Mouse (Mus musculus) spleen, postnatal 36 days (tissue): ENCODE results near the gene Dtx1.
A peak's percentile ranks its signal among the peaks of the same experiment; 100 is the strongest.

Experiments used
- DNase-seq, 2 experiments: peaks; one replicate each; pipeline ENCODE4 v3.0.0; 2022; ENCODE audit warnings: low spot score in 2 of 2, mixed read lengths in 1 of 2

The Dtx1 gene

DNA sequence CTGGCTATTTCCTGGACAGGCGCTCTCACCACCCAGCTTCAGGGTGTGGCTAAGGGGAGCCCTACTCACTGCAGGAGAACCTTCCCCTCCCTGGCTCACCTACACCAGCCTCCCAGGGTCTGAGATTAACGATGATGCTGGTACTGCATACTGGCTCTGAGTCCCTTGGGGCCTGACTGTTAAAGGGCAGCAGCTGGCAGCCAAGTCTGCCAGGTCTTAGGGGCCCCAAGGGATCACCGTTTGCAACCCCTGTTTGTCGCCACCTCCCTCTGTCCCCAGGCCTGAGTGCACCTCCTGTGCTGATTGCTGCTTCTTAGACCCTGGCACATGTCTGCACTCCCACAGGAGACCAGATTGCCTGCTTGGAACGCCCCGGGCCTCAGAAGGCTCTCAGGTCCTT lies 7.3 kb downstream of the Dtx1 start:
- DNase-seq = peak; percentile 78 to 80

DNA sequence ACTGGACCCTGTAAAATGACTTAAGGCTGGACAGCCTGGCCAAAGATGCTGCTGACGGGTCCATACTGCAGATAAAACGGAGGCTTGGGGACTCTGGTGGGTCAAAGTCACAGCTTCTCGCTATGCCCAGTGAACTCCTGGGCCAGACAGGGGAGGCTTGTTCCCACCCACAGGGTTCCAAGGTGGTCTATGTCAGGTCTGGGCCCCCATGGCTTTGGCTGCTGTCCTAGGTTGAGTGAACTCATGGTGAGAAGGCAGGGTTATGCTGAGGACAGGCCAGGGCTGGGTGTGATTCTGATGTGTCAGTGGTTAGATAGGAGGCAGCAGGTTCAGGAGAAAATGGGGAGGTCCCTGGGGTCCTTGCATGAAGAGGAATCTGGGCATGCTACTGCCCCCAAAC lies 8.1 kb downstream of the Dtx1 start:
- DNase-seq = no peak

DNA sequence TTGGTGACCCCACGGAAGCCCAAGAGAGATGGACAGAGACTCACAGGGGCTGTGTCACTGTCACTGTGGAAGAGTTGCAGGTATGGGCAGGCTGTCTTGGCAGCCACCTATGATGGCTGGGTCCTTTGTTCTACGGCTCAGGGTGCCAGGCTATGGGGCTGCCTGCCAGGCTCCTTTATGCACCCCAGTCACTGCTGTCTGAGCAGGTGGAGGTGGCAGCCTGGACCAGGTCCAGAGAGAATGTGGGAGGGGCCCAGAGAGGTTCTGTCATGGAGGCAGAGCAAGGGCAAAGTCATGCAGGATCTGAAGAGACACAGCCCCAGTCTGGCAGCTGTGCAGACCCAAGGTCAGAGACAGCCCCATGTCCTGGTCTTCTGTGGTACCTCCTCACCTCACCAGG lies 8.8 kb downstream of the Dtx1 start:
- DNase-seq = no peak

GRCm38 (mm10) chr5:120702421-120702820 lies 9.3 kb downstream of the Dtx1 start:
- no peak for DNase-seq

- no peak for DNase-seq
Observed at GRCm38 (mm10) chr5:120700996-120701790, 10.5 kb downstream of the Dtx1 start.

- DNase-seq = no peak
Observed at GRCm38 (mm10) chr5:120698801-120699391, 12.8 kb downstream of the Dtx1 start.

GRCm38 (mm10) chr5:120698181-120698580 lies 13.5 kb downstream of the Dtx1 start:
- DNase-seq = no peak

- peak; percentile 72 to 73 for DNase-seq
Observed at GRCm38 (mm10) chr5:120696865-120697264, 14.9 kb downstream of the Dtx1 start.

DNA sequence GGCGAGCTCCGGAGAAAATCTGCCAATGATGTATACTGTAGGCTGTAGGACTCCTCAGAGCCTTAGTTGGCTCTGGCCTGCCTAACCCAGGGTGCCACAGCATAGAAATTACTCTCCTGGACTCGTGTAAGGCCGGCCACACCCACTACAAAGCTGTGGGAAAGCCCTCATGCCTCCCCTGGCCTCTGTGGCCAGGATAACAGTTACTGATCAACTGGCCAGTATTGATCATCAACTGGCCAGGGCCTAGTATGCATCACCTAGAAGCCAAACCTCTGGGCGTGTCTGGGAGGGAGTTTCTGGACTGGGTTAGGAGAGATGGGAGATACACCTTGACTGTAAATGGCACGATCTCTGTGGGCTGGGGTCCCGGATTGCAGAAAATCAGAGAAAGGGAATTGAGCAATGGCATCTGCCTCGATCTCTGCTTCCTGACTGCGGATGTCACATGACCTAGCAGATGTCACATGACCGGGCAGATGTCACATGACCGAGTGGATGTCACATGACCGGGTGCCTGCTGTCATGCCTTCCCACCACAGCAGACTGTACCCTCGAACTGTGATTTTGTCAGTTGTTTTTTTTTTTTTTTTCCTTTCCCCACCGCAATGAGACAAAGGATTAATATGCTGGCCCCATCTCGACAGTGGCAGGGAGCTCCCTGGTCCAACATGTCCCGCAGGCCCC lies 15.5 kb downstream of the Dtx1 start:
- DNase-seq = peak in 1 of 2 experiments; percentile 38

DNA sequence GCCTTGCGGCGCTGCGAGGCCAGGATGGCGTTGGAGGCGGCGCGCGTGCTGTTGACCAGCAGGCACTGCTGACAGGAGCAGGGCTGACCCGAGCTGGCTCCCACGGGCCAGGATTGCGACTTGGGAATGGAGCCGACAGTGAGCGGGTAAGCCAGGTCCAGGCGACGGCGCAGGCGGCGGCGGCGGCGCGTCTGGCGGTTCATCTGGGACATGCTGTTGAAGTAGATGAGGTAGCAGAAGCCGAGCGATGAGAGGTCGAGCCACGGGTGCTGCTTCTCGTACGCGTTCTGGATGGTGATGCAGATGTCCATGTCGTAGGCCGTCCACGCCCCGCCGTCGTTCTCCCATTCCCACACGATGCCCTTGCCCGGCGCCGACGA lies 17.0 kb downstream of the Dtx1 start:
- DNase-seq = no peak

DNA sequence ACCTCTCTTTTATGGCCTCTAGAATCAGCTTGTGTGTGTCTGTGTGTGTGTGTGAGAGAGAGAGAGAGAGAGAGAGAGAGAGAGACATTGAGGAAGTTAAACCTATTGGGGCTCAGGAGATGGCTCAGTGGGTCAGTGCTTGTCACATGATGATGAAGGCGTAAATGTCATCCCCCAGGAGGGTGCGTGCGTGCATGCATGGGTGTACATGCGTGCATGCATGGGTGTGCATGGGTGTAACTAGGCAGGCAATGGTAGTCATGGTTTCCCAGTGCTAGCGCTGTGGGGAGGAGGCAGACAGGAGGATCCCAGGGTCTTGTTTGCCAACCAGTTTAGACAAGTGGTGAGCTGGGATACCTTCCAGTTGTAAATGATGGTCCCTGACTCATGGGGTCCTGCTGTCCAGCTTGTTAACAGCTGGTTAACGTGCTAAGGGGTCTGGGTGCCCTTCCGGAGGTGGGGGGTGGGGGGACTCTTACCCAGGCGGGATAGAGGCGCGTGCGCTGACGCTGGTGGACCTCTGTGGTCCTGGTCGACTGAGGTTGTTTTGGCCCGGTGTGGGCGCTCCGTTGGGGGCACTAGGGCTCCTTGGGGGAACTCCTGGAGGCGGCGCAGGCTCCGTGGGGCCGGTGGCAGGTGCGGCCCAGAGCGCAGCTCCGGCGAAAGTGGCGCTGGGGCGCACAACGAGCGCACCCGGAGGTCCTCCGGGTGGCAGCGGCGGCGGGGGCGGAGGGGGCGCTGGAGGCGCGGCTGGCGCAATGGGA lies 17.6 kb downstream of the Dtx1 start:
- peak; percentile 86 to 88 for DNase-seq

GRCm38 (mm10) chr5:120692034-120692433 lies 19.7 kb downstream of the Dtx1 start:
- DNase-seq = no peak

DNA sequence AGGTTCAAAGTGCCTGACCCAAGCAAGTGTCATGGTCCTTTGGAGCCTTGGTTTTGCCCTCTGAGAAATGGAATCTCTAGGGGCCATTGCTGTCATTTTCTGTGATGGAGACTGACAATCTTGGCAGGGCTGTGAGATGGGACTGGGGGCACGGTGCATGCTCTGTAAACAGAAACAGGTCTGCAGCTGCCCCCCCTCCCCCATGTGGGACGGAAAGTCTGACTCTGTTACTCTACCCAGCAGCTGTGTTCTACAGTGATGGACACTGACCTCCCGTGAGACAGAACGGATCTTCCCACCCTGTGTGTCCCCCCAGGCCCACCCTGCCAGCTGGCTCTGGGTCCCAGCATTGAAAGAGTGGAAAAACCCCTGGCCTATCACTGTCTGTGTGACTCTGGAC lies 21.3 kb downstream of the Dtx1 start:
- DNase-seq = peak in 1 of 2 experiments; percentile 67

- peak; percentile 90 to 91 for DNase-seq
Observed at GRCm38 (mm10) chr5:120688434-120688833, 23.3 kb downstream of the Dtx1 start.

DNA sequence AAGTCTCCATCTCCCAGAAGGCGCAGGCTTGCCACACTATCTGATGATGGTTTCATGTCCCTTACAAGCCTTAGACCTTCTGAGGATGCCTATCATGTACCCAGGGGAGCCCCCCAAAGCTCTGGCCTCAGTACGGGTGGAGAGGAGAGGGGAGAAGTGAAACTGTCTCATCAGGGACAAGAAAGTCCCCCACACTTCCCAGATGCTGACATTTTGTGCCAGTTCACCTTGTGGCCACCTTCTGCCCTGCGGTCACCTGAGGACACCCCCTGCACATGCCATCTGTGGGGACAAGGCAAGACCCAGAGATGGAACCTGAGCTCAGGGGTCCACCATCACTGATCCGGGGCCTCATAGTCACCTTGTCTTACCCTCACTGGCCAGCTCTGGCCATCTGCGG lies 23.8 kb downstream of the Dtx1 start:
- DNase-seq = peak; percentile 83 to 84

DNA sequence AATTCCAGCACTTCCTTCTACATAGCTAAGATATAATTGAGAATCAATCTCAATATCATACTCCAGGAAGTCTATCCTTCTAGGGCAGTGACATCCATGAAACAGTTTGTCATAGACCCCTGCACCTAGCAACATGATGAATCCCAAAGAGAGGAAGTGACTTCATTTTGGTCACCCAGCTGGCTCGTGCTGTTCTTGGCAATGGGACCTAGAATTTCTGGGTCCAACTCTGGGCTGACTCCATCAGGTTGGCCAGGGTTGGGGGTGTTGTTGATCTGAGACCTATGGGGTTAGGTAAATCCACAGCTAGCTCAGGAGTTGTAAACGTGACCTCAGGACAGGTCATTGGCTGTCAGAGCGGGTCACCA lies 24.3 kb downstream of the Dtx1 start:
- no peak for DNase-seq

- no peak for DNase-seq
Observed at GRCm38 (mm10) chr5:120686749-120687483, 24.8 kb downstream of the Dtx1 start.

DNA sequence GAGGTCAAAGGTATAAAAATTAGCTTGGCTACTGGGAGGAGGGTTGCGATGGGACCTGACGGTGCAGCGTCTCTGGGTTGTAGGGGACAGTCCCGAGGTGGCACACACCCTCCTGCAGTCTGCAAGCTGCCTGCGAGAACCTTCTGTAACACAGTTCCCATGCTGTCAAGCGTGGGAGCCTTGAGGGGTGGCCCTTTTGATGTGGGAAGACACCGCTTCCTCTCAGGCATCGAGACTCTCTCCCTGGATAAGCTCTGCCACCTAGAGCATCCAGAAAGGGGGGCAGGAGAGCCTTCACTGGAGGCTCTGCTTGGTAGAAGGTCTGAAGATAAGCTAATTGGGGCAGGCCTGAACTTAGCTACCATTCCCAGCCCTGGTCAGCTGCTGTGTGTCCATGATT lies 26.0 kb downstream of the Dtx1 start:
- DNase-seq = peak; percentile 83 to 84

- DNase-seq = peak; percentile 73 to 76
Observed at GRCm38 (mm10) chr5:120682982-120683771, 28.6 kb downstream of the Dtx1 start.

- DNase-seq = no peak
Observed at GRCm38 (mm10) chr5:120680918-120681317, 30.8 kb downstream of the Dtx1 start.
